Mouse (Mus musculus) myocyte (in vitro differentiated cells): ENCODE results near the gene Dhx35.

Source experiments
- E2F4 ChIP-seq: IDR thresholded peaks from one replicate; pipeline ENCODE4 v1.6.1; 2011; ENCODE audit warnings: mild to moderate bottlenecking, control low read depth, moderate library complexity; ENCODE audit not compliant: insufficient read depth
- MAX ChIP-seq: IDR thresholded peaks from one replicate; pipeline ENCODE4 v1.6.1; 2011; ENCODE audit warnings: low read depth, mild to moderate bottlenecking, control low read depth
- POLR2A ChIP-seq: IDR thresholded peaks from one replicate; pipeline ENCODE4 v1.6.1; 2011; ENCODE audit warnings: low read depth, mild to moderate bottlenecking, control low read depth, moderate library complexity; ENCODE audit not compliant: insufficient read length
- TCF12 ChIP-seq: IDR thresholded peaks from one replicate; pipeline ENCODE4 v1.6.1; 2011; ENCODE audit warnings: mild to moderate bottlenecking, control low read depth; ENCODE audit not compliant: poor library complexity, insufficient read depth, severe bottlenecking

DNA sequence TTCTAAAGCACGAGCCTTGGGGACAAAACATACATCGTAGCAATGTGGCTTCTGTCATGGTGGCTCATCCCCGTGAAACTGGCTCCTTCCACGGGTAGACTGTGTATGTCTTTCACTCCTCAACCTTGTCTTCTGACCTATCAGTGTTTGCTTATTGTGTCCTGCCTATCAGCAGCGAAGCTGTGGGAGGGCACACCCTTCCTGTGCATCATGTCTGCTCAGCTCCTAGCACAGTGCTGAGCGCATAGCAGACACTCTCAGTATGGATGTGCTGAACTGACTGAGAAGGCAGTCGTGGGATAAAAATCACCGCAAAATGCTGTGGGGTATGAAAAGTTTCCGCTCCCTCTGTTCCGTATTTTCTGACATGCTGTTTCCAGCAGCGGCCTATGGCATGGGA lies 94.6 kb downstream of the Dhx35 start:
- TF ChIP-seq TCF12 (no peak), MAX (no peak), POLR2A (no peak), E2F4 (no peak)
